Mouse (Mus musculus) small intestine, adult 2 months (tissue): Measurements from ENCODE around the gene Sel1l. TPM values are rescaled to one million over a fixed set of nuclear protein-coding genes. Genes with fewer than 3 reads are reported as not detected.
A peak's percentile ranks its signal among the peaks of the same experiment; 100 is the strongest.

Experiments used
- H3K27ac ChIP-seq: fragments of 200-500 bp; 2 replicates; pipeline ENCODE4 v1.5.1; 2012; ENCODE audit warnings: low read depth, low read length, control low read depth, inconsistent platforms; ENCODE audit not compliant: insufficient read depth
- H3K27me3 ChIP-seq: fragments of 200-500 bp; 2 replicates; pipeline ENCODE4 v1.6.1; 2012; ENCODE audit warnings: mild to moderate bottlenecking, moderate library complexity, low read length, inconsistent platforms; ENCODE audit not compliant: control insufficient read depth, insufficient read depth
- H3K36me3 ChIP-seq: fragments of 200-500 bp; 2 replicates; pipeline ENCODE4 v1.6.1; 2012; ENCODE audit warnings: mild to moderate bottlenecking, low read length, control low read depth, inconsistent platforms; ENCODE audit not compliant: control insufficient read depth, insufficient read depth
- H3K4me1 ChIP-seq: fragments of 200-500 bp; 2 replicates; pipeline ENCODE4 v1.6.1; 2012; ENCODE audit warnings: low read length, inconsistent platforms, mixed read lengths; ENCODE audit not compliant: control insufficient read depth, insufficient read depth, insufficient read length
- H3K4me3 ChIP-seq: fragments of 200-500 bp; 2 replicates; pipeline ENCODE4 v1.5.1; 2012; ENCODE audit warnings: low read depth, mild to moderate bottlenecking, control low read depth, inconsistent platforms, low read length, moderate library complexity
- CTCF ChIP-seq: fragments of 200-500 bp; IDR thresholded peaks from 2 replicates; pipeline ENCODE4 v1.5.1; 2012; ENCODE audit warnings: low read depth, mild to moderate bottlenecking, control low read depth, inconsistent platforms, low read length, moderate library complexity, mixed read lengths; ENCODE audit not compliant: insufficient replicate concordance, insufficient read length; ENCODE audit errors: extremely low read depth
- POLR2A ChIP-seq: fragments of 200-500 bp; IDR thresholded peaks from 2 replicates; pipeline ENCODE4 v1.6.1; 2012; ENCODE audit warnings: low read depth, mild to moderate bottlenecking, control low read depth, inconsistent platforms, low read length, moderate library complexity
- WGBS: fragments of 180-500 bp; shearing (Covaris S2); methylation state at CpG from one replicate; pipeline ENCODE4 v1.1.7; 2018; 5-methylcytosine and 5-hydroxymethylcytosine counted together
- polyA plus RNA-seq: library from polyadenylated mRNA; depleted of rRNA; stranded (reverse); fragments of >200 nt; gene quantifications from 2 replicates; pipeline ENCODE4 v1.2.3, GENCODE M21; 2012

Sel1l gene
- polyA plus RNA-seq, 1 experiment: 90.0 TPM

DNA sequence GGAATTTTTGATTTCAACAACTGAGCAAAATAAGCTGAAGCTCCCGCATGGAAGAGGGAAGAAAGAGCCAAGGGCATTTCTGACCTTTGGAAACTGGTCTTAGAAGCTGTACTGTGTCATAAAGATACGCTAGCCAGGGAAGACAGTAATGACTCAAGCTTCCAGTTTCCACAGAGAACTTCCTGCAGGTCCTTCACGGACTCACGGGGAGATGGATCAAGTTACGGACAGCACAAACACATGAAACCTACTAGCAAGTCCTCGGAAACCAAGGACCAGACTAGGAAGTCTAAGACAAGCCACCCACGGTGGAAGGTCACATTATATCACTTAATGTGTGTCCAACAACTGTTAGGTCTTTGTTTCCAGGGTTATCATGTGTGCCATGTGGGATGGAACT is 10.7 kb downstream of the Sel1l start:
- Histone ChIP-seq H3K4me1 (peaks cover 8% of the 10 kb centered on the region), H3K36me3 (peaks cover 64% of the 10 kb centered on the region), H3K4me3 (no peak overlapping the region), H3K27ac (peak overlapping the region; percentile 1; the same call in 1 of the 2 replicates), H3K27me3 (no peaks in the 10 kb centered on the region)
- no peak for TF ChIP-seq POLR2A
- WGBS: 29% methylated on average over 7 of the region's 7 CpGs

DNA sequence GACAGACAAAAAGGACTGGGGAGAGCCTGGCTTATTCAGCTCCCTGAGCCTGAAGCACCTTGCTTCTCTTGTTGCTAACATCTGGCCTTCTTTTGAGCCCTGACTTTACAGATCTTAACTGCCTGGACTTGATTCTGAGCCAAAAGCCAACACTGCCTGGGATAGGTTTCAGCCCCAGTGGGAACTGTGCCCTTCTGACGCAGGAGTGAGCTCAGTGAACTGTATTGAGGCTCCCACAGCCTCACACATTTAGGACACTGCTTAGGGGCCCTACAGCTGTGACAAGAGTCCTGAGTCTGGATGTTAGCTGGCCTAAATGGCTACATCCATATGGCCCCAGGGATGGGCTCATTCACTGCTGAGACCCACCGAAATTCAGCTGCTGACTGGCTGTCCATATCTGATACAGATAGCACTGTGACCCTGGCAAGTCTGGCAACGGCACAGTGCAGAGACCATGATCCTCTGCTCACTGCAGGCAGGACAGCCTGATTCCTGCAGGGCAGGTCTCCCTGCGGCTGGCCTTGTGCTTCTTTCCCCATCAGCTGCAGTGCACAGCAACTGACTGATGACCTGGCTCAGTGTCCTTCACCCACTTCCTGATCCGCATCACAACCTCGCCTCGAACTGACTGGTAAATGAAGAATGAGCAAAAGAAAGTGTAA is 11.4 kb downstream of the Sel1l start:
- WGBS: 46% methylated on average over 7 of the region's 7 CpGs
- peaks cover 12% of the 10 kb centered on the region for H3K4me1 ChIP-seq
- H3K27ac ChIP-seq: peak overlapping the region; percentile 35; the same call in 1 of the 2 replicates
- H3K4me3 ChIP-seq: no peak overlapping the region
- no peaks in the 10 kb centered on the region for H3K27me3 ChIP-seq
- TF ChIP-seq CTCF (no peak), POLR2A (no peak)
- H3K36me3 ChIP-seq: peaks cover 64% of the 10 kb centered on the region

DNA sequence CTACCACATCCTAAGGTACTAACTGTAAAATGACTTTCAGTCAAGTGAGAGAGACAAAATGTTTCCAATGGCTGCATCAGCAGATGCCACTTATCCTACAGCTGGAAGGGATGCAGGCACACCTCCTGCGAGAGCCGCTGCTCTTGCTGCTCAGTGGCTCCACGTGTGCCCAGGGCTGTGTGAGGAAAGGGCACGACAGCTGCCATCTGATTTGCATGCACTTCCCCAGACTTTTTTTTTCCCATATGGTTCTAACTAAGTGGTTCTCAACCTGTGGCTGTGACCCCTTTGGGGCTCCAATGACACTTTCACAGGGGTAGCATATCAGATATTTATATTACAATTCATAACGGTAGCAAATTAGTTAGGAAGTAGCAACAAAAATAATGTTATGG is 15.0 kb downstream of the Sel1l start:
- peak overlapping the region; percentile 93 for H3K27ac ChIP-seq
- peaks cover 12% of the 10 kb centered on the region for H3K4me1 ChIP-seq
- WGBS: 43% methylated on average over 5 of the region's 5 CpGs
- H3K36me3 ChIP-seq: peaks cover 64% of the 10 kb centered on the region
- no peaks in the 10 kb centered on the region for H3K27me3 ChIP-seq
- H3K4me3 ChIP-seq: no peak overlapping the region
- TF ChIP-seq POLR2A (no peak), CTCF (no peak)

DNA sequence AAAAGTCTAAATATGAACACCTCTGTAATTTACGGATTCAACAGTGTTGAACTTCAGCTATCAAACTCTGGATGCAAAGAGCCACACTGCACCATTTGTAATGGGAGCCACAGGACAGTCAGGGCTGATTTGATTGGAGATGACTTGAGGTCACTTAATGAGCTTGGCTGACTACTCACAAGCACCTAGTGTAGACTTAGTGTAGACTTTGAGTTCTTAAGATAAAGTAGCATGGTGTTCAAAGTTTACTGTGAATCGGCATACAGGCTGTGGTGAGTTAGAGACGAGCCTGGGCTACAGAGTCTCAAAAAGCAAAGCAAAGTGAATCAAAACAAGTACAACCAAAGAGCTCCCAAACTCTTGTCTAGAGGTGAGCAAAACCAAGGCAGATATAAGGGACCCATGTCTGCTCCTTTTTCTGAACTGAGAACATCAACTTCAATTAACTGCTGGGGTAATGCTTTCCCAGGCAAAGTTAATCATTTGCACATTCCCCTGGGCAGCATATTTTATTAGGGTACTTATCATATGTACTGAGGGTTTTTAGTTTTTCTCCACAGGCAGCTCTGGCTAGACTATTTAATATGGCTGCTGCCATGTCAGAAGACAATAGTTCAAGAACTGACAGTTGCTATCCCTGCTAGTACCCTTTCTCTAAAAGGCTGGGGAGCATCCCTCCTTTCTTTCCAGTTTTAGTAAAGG is 15.6 kb downstream of the Sel1l start:
- H3K27ac ChIP-seq: peak overlapping the region; percentile 96
- peaks cover 61% of the 10 kb centered on the region for H3K36me3 ChIP-seq
- H3K4me3 ChIP-seq: no peak overlapping the region
- TF ChIP-seq CTCF (no peak), POLR2A (no peak)
- peaks cover 12% of the 10 kb centered on the region for H3K4me1 ChIP-seq
- no peaks in the 10 kb centered on the region for H3K27me3 ChIP-seq
- WGBS: 34% methylated on average over 3 of the region's 3 CpGs

DNA sequence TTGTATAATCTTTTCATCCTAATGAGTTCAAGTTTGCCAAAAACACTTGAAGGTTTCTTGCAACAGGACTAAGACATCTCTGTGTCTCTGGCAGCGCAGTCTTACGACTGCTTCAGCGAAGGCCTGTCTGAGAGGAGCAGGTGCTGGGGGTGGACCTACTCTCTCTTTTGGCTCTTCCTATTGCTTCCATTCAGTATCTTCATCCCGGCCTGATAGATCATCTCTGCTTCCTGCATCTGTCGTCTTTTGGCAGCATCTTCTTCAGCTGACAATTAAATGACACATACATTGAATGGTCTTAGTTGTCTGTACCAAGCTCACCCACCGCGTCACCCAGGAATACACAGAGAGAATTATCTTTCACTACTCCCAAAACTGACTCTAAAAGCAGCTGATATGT is 17.5 kb downstream of the Sel1l start:
- Histone ChIP-seq H3K4me3 (no peak overlapping the region), H3K36me3 (peaks cover 57% of the 10 kb centered on the region), H3K27ac (no peak overlapping the region), H3K27me3 (no peaks in the 10 kb centered on the region), H3K4me1 (peaks cover 8% of the 10 kb centered on the region)
- TF ChIP-seq POLR2A (no peak), CTCF (no peak)
- WGBS: 90% methylated on average over 7 of the region's 7 CpGs

DNA sequence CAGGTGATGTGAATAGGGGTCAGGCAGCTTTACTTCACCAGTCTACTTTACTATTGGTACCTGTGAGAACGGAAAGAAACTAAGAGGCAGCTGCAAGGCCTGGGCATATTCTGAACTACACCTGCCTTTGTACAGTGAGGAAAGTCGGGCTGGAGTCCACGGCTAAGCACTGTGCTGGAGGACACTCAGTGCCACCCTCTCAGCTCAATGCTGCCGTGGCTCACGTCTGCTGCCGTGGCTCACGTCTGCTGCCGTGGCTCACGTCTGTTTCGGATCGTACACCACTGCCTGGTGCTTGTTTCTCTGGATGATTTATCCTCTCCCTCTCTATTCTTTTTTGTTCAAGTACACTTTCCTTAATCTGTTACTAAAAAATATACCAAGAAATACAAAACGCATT is 28.5 kb downstream of the Sel1l start:
- no peak for TF ChIP-seq CTCF
- TF ChIP-seq POLR2A: no peak
- no peaks in the 10 kb centered on the region for H3K27me3 ChIP-seq
- peaks cover 72% of the 10 kb centered on the region for H3K36me3 ChIP-seq

DNA sequence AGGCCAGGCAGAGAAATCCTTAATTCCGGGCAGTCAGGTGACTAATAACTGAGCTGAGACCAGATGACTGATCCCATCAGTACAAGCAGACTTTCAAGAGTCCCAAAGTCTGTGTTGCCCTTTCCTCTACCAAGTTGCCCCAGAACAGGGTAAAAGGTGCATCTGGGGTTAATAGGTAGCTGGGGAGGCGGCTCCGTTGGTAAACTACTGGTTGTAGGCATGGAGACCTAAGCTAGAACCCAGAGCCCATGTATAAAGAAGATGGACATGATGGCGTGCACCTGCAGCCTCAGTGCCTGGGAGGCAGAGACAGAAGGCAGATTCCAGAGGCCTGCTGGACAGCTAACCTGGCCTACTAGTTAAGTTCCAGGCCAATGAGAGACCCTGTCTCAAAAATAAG is 30.2 kb downstream of the Sel1l start:
- no peak overlapping the region for H3K27ac ChIP-seq
- 88% methylated on average over 4 of the region's 4 CpGs for WGBS
- TF ChIP-seq POLR2A (no peak), CTCF (no peak)
- no peak overlapping the region for H3K4me3 ChIP-seq
- H3K27me3 ChIP-seq: no peaks in the 10 kb centered on the region
- H3K36me3 ChIP-seq: peaks cover 72% of the 10 kb centered on the region
- H3K4me1 ChIP-seq: no peaks in the 10 kb centered on the region

More for the DNA sequence above, 28.5 kb downstream of the Sel1l start:
- no peaks in the 10 kb centered on the region for H3K4me1 ChIP-seq
- H3K27ac ChIP-seq: no peak overlapping the region
- 92% methylated on average over 12 of the region's 12 CpGs for WGBS
- H3K4me3 ChIP-seq: no peak overlapping the region
